Mouse (Mus musculus) lung, embryonic 15.5 days (tissue): ENCODE measurements around the gene Olfr180. TPM values are rescaled to one million over a fixed set of nuclear protein-coding genes. Genes with fewer than 3 reads are reported as not detected.

ENCODE experiments used
- ATAC-seq: fragments of 200-750 bp; cut with Nextera tagmentation; 2 replicates; pipeline ENCODE4 v1.8.0; 2017; ENCODE audit warnings: moderate number of reproducible peaks, borderline replicate concordance; ENCODE audit not compliant: low FRiP score, low TSS enrichment; ENCODE audit errors: extremely low read depth
- H3K27ac ChIP-seq: fragments of 300-500 bp; sonication (generic); 2 replicates; pipeline ENCODE4 v1.5.1; 2015; ENCODE audit warnings: moderate library complexity, mild to moderate bottlenecking, inconsistent platforms
- H3K27me3 ChIP-seq: fragments of 300-500 bp; sonication (generic); 2 replicates; pipeline ENCODE4 v1.6.1; 2015; ENCODE audit warnings: inconsistent platforms
- H3K36me3 ChIP-seq: fragments of 300-500 bp; sonication (generic); 2 replicates; pipeline ENCODE4 v1.6.1; 2015; ENCODE audit warnings: inconsistent platforms
- H3K4me1 ChIP-seq: fragments of 300-500 bp; sonication (generic); 2 replicates; pipeline ENCODE4 v1.6.1; 2015; ENCODE audit warnings: inconsistent platforms
- H3K4me2 ChIP-seq: fragments of 300-500 bp; sonication (generic); 2 replicates; pipeline ENCODE4 v1.6.1; 2015; ENCODE audit warnings: inconsistent platforms, mild to moderate bottlenecking, moderate library complexity
- H3K4me3 ChIP-seq: fragments of 300-500 bp; sonication (generic); 2 replicates; pipeline ENCODE4 v1.5.1; 2015; ENCODE audit warnings: mild to moderate bottlenecking, inconsistent platforms
- H3K9ac ChIP-seq: fragments of 300-500 bp; sonication (generic); 2 replicates; pipeline ENCODE4 v1.6.1; 2015; ENCODE audit warnings: inconsistent platforms
- H3K9me3 ChIP-seq: fragments of 300-500 bp; sonication (generic); 2 replicates; pipeline ENCODE4 v1.6.1; 2016; ENCODE audit warnings: inconsistent platforms
- WGBS: fragments of 180-500 bp; shearing (Covaris S2); methylation state at CpG from one replicate; pipeline ENCODE4 v1.1.7; 2015; 5-methylcytosine and 5-hydroxymethylcytosine counted together
- polyA plus RNA-seq: library from polyadenylated mRNA; unstranded; fragments of >200 nt; fragmentation: Nextera tagmentation; extraction: Ambion mirVana; gene quantifications from 2 replicates; pipeline ENCODE4 v1.2.1, GENCODE M21; 2015

Olfr180 gene
- not detected in 2 replicates for polyA plus RNA-seq

- ATAC-seq, result no peak
- 72% methylated on average over 4 of the region's 4 CpGs for WGBS
- Histone ChIP-seq H3K27ac (no peak within 1 kb of the TSS), H3K27me3 (no peaks in the 10 kb centered on the region), H3K4me2 (no peak within 1 kb of the TSS), H3K9me3 (no peaks in the 10 kb centered on the region), H3K4me1 (no peaks in the 10 kb centered on the region), H3K9ac (no peak within 1 kb of the TSS), H3K4me3 (no peak within 1 kb of the TSS), H3K36me3 (no peaks in the 10 kb centered on the region)
These were observed at the start of gene Olfr180 for GRCm38 (mm10) chr16:58929292-58929691. Gene Olfr180 (minus strand): TSS chr16:58929392.

DNA sequence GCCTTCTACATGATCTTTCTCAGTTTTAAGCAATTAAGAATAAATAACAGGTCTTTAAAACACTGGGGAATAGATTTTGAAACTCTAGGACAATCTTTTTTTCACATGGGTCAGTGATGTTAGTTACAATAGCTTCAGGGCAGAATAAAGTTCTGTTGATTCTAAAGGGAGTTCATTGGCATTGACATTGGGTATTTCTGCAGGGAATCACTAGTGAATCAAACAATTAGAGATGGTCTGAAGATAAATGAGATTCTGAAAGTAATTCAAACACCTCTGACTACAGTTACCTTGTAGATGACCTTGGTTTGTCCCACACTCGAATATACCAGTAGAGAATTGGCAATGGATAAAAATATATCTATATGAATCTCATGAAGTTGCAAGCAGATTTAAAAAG lies 537 bp downstream of the Olfr180 start, which contains the start of gene Olfr181:
TSS of gene Olfr181 (minus strand) at position 101 of the 400 bp plus-strand sequence.
- Histone ChIP-seq H3K4me3 (no peak within 1 kb of the TSS), H3K9ac (no peak within 1 kb of the TSS), H3K36me3 (no peaks in the 10 kb centered on the region), H3K9me3 (no peaks in the 10 kb centered on the region), H3K4me1 (no peaks in the 10 kb centered on the region), H3K4me2 (no peak within 1 kb of the TSS), H3K27ac (no peak within 1 kb of the TSS), H3K27me3 (no peaks in the 10 kb centered on the region)
- WGBS, result 40% methylated on average over 1 of the region's 1 CpGs
- ATAC-seq, result no peak

GRCm38 (mm10) chr16:58891963-58892362 lies 37.2 kb downstream of the Olfr180 start, which contains the start of gene Olfr178:
Gene Olfr178 (minus strand): TSS chr16:58892063.
- no peak for ATAC-seq
- H3K27me3 ChIP-seq, result no peaks in the 10 kb centered on the region
- no peaks in the 10 kb centered on the region for H3K9me3 ChIP-seq
- 82% methylated on average over 3 of the region's 3 CpGs for WGBS
- no peak within 1 kb of the TSS for H3K27ac ChIP-seq
- H3K4me3 ChIP-seq, result no peak within 1 kb of the TSS
- no peak within 1 kb of the TSS for H3K9ac ChIP-seq
- no peak within 1 kb of the TSS for H3K4me2 ChIP-seq
- H3K36me3 ChIP-seq, result no peaks in the 10 kb centered on the region
- H3K4me1 ChIP-seq, result no peaks in the 10 kb centered on the region

GRCm38 (mm10) chr16:58884416-58884815 lies 44.8 kb downstream of the Olfr180 start:
- H3K4me1 ChIP-seq, result no peaks in the 10 kb centered on the region
- no peaks in the 10 kb centered on the region for H3K27me3 ChIP-seq
- H3K9me3 ChIP-seq, result no peaks in the 10 kb centered on the region
- no peak for ATAC-seq
- WGBS, result 93% methylated on average over 2 of the region's 2 CpGs
- H3K4me3 ChIP-seq, result no peak overlapping the region
- H3K27ac ChIP-seq, result no peak overlapping the region
- no peak overlapping the region for H3K4me2 ChIP-seq
- H3K9ac ChIP-seq, result no peak overlapping the region
- no peaks in the 10 kb centered on the region for H3K36me3 ChIP-seq

DNA sequence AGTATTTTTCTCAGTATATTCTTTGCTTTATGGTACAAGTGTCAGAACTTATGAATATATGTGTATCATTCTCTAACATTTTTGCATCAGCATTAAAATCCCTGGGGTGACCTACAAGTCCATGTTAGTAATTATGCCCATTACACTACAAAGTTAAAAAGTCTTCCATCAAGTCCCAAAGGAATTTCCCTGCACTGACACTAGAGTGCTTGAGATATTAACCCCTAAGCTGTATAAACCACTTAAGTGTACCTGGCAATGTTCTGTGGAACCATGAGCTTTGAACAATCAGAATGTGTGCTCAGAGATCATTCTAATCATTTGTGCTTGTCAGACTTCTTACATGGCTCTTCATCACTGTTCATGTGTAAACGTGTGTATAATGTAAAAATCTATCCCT lies 54.5 kb downstream of the Olfr180 start, which contains the start of gene Olfr177:
TSS of gene Olfr177 (minus strand) at position 101 of the 400 bp plus-strand sequence.
- Histone ChIP-seq H3K9me3 (no peaks in the 10 kb centered on the region), H3K4me2 (no peak within 1 kb of the TSS), H3K4me1 (no peaks in the 10 kb centered on the region), H3K4me3 (no peak within 1 kb of the TSS), H3K9ac (no peak within 1 kb of the TSS), H3K27ac (no peak within 1 kb of the TSS), H3K36me3 (no peaks in the 10 kb centered on the region), H3K27me3 (no peaks in the 10 kb centered on the region)
- no peak for ATAC-seq
- WGBS, result 30% methylated on average over 1 of the region's 1 CpGs

Other genes with a start within 250 kb of the Olfr180 start
- 0.24 TPM in 1 of 2 replicates, not detected in the other for gene Gpr15, start 210.3 kb downstream of the Olfr180 start, polyA plus RNA-seq
- 110 and 111 TPM in 2 replicates for gene Cldnd1, start 201.5 kb downstream of the Olfr180 start, polyA plus RNA-seq
- not detected in 2 replicates for gene Olfr172, start 166.2 kb downstream of the Olfr180 start, polyA plus RNA-seq
- not detected in 2 replicates for gene Olfr173, start 129.1 kb downstream of the Olfr180 start, polyA plus RNA-seq
- gene Olfr175-ps1, start 102.6 kb downstream of the Olfr180 start, polyA plus RNA-seq, result not detected in 2 replicates
- not detected in 2 replicates for gene Olfr177, start 54.6 kb downstream of the Olfr180 start, polyA plus RNA-seq
- not detected in 2 replicates for gene Olfr178, start 37.3 kb downstream of the Olfr180 start, polyA plus RNA-seq
- not detected in 2 replicates for gene Olfr181, start 637 bp downstream of the Olfr180 start, polyA plus RNA-seq
- gene Olfr183, start 66.0 kb upstream of the Olfr180 start, polyA plus RNA-seq, result not detected in 2 replicates
- gene Olfr186, start 100.9 kb upstream of the Olfr180 start, polyA plus RNA-seq, result not detected in 2 replicates
- not detected in 2 replicates for gene Olfr187, start 110.4 kb upstream of the Olfr180 start, polyA plus RNA-seq
- not detected in 2 replicates for gene Olfr190, start 148.6 kb upstream of the Olfr180 start, polyA plus RNA-seq
- gene Olfr191, start 160.4 kb upstream of the Olfr180 start, polyA plus RNA-seq, result not detected in 2 replicates
- not detected in 2 replicates for gene Olfr193, start 182.5 kb upstream of the Olfr180 start, polyA plus RNA-seq
- gene Olfr194, start 191.7 kb upstream of the Olfr180 start, polyA plus RNA-seq, result not detected in 2 replicates
- gene Olfr195, start 217.7 kb upstream of the Olfr180 start, polyA plus RNA-seq, result not detected in 2 replicates
- not detected in 2 replicates for gene Olfr196, start 241.1 kb upstream of the Olfr180 start, polyA plus RNA-seq